Mouse (Mus musculus): Measurements from ENCODE around the gene Ccdc146.

GRCm38 (mm10) chr5:21411261-21411666 lies 13.2 kb downstream of the Ccdc146 start:
- TF ChIP-seq CTCF (IDR thresholded peaks at IDR 0.05; ENCODE audit: borderline replicate concordance, extremely low read depth, insufficient read depth, insufficient read length) (no peak), POLR2A (IDR thresholded peaks at IDR 0.05; ENCODE audit: borderline replicate concordance, extremely low read depth, insufficient read depth, insufficient read length, poor library complexity, severe bottlenecking) (no peak)

All from brain, embryonic 14.5 days (tissue).